Mouse (Mus musculus): ENCODE results near the gene Vps53. TPM values are rescaled to one million over a fixed set of nuclear protein-coding genes. Genes with fewer than 3 reads are reported as not detected.
"Not testable (repeated sequence)": the region's sequence is repeated elsewhere in the genome, so short reads cannot be mapped to it uniquely, and the experiment has no call there.

Gene Vps53
- polyA plus RNA-seq, 1 experiment from 2014 or later = 30.8 TPM

DNA sequence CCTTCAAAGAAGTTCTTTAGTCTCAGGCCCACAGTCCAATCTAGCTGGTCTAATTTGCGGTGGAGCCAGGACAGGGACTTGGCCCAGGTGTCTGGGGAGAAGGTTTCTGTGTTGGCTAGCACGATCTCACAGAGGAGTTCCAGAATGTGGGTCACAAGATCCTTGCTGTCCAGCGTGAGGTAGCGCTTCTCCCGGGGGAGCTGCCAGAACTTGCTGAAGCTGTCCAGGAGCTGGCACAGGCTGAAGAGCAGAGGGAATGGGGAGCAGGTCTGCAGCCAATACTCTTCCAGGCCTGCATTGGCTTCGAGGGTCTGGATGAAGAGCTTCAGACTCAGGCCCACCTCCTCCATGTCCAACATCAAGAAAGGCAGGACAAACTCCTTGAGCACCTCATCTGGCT, 32.1 kb upstream of the Vps53 start:
- H3K4me2 ChIP-seq; H3K4me3 ChIP-seq (ENCODE audit: low read depth, low read length); H3K27me3 ChIP-seq (replicated peaks; ENCODE audit: control insufficient read depth, insufficient read depth, low read length); H3K9ac ChIP-seq (ENCODE audit: low read depth, low read length); H3K27ac ChIP-seq (ENCODE audit: low read depth, low read length); ATAC-seq (replicated peaks; ENCODE audit: low FRiP score); DNase-seq (ENCODE audit: low spot score); H3K4me1 ChIP-seq (replicated peaks; ENCODE audit: control insufficient read depth, insufficient read depth, low read length); H3K9me3 ChIP-seq (ENCODE audit: control insufficient read depth, low read length): not testable (repeated sequence)
- peaks cover 22% of the 10 kb centered on the region; the same call in 1 of the 2 replicates for H3K36me3 ChIP-seq (ENCODE audit: control insufficient read depth, insufficient read depth, low read length)
- WGBS = 93% methylated on average over 3 of the region's 6 CpGs

DNA sequence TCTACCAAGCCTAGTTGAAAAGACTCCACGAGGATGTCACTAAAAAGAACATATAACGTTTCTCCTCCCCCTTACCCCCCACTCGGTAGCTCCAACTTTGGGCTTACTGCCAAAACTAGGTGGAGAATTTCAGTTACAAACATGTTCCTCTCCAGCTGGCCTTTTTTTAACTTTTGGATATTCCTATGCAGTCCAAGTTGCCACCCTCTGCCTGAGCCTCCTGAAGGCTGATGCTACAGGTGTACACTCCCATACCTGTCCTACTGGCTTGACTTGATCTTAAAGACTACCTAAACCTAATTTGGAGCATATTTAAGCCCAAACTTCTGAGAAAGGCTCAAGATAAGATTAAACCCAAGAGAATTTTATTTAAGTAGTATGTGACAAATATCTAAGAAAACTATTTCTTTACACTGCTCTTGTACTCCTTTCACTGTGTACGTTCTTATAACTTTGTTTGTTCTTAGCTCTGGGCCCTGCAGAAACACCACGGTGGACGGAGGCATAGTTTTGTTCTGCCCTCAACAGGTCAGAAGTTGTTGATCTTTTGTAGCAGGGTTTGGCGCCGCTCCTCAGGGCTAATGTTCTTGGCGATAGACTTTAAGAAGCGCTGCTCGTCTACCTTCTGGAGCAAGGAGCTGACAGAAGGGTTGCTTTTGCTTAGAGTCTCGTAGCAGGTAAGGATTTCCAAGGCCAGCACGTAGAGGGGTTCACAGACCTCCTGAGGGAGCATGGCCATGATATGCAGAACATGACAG, 31.0 kb upstream of the Vps53 start:
- Histone ChIP-seq H3K4me2 (no peak overlapping the region), H3K36me3 (ENCODE audit: control insufficient read depth, insufficient read depth, low read length) (peaks cover 22% of the 10 kb centered on the region; the same call in 1 of the 2 replicates), H3K9me3 (ENCODE audit: control insufficient read depth, low read length) (no peaks in the 10 kb centered on the region), H3K4me1 (replicated peaks; ENCODE audit: control insufficient read depth, insufficient read depth, low read length) (no peaks in the 10 kb centered on the region; the same call in 1 of the 2 replicates), H3K27me3 (replicated peaks; ENCODE audit: control insufficient read depth, insufficient read depth, low read length) (no peaks in the 10 kb centered on the region), H3K27ac (ENCODE audit: low read depth, low read length) (no peak overlapping the region), H3K4me3 (ENCODE audit: low read depth, low read length) (no peak overlapping the region), H3K9ac (ENCODE audit: low read depth, low read length) (no peak overlapping the region)
- WGBS = 86% methylated on average over 13 of the region's 13 CpGs
- ATAC-seq (replicated peaks; ENCODE audit: low FRiP score) (no peak), DNase-seq (ENCODE audit: low spot score) (no peak)

DNA sequence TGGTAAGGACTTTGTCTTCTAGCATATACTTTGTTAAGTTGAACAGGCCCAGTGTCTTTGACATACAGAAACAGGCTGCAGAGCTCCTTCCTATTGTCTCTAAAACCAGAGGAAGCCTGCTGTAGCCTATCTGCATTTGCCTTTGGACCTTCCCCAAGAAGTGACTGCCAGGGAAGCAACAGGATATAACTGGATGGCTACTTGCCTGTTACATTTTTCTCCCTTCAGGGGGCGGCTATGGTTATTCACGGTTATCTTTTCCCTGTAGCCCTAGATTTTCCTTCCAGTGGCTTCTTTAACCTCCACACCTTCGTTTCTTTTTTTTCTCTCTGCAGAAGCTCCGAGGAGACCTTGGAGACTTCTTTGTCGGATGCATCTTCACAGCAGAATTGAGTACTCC, 27.3 kb upstream of the Vps53 start:
- WGBS = 88% methylated on average over 5 of the region's 5 CpGs
- DNase-seq (ENCODE audit: low spot score) (no peak), ATAC-seq (replicated peaks; ENCODE audit: low FRiP score) (no peak)
- H3K9ac ChIP-seq (ENCODE audit: low read depth, low read length) = no peak overlapping the region
- H3K36me3 ChIP-seq (ENCODE audit: control insufficient read depth, insufficient read depth, low read length) = peaks cover 4% of the 10 kb centered on the region; the same call in 1 of the 2 replicates
- no peaks in the 10 kb centered on the region for H3K9me3 ChIP-seq (ENCODE audit: control insufficient read depth, low read length)
- peaks cover 10% of the 10 kb centered on the region; the same call in 1 of the 2 replicates for H3K27me3 ChIP-seq (replicated peaks; ENCODE audit: control insufficient read depth, insufficient read depth, low read length)
- no peak overlapping the region for H3K4me3 ChIP-seq (ENCODE audit: low read depth, low read length)
- no peak overlapping the region for H3K4me2 ChIP-seq
- H3K4me1 ChIP-seq (replicated peaks; ENCODE audit: control insufficient read depth, insufficient read depth, low read length) = peaks cover 11% of the 10 kb centered on the region
- H3K27ac ChIP-seq (ENCODE audit: low read depth, low read length) = no peak overlapping the region

DNA sequence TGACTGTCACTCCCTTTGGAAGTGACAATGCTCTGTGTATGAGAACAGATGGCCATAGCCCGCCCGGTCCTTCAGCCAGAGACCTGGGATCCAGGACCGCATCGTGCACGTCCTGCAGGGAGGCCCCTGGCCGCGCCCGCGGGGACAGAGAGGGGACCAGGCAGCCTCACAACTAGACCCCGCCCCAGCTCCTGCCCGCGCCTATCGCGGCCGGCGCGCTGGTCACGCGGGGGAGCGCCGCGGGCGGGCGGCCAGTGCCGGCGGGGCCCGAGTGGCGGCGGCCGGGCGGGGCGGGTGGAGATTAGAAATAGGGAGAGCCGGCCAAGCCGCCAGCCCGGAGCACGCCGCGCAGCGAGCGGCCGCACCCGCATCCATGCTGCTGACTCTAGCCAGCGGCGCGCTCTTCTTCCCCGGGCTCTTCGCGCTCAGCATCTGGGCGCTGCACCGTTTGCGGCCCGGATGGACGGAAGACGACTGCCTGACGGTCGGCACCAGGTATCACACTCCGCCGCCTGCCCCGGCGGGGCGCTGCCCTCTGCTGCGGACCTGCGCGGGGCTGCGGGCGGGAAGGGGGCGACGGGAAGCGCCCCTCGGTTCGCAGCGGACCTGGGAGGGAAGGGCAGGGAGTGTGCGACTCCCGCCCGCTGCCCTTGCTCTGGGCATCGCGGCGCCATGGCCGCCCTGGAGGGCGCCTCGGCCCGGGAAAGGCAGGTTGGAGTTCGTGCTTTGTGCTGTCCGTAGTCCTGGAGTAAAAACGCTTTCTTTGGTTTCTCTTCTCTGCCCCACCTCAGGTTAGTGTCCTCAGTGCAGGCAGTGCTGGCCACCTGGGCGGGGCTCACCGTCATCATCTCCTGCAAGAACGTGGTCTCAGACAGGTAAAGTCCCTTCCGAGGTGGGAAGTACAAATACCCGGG, 22.6 kb upstream of the Vps53 start:
- Histone ChIP-seq H3K27me3 (replicated peaks; ENCODE audit: control insufficient read depth, insufficient read depth, low read length) (peaks cover 16% of the 10 kb centered on the region; the same call in 1 of the 2 replicates), H3K36me3 (ENCODE audit: control insufficient read depth, insufficient read depth, low read length) (no peaks in the 10 kb centered on the region), H3K4me3 (ENCODE audit: low read depth, low read length) (peak overlapping the region; percentile 81), H3K4me2 (peak overlapping the region; percentile 100), H3K9me3 (ENCODE audit: control insufficient read depth, low read length) (no peaks in the 10 kb centered on the region), H3K4me1 (replicated peaks; ENCODE audit: control insufficient read depth, insufficient read depth, low read length) (peaks cover 11% of the 10 kb centered on the region), H3K27ac (ENCODE audit: low read depth, low read length) (no peak overlapping the region), H3K9ac (ENCODE audit: low read depth, low read length) (peak overlapping the region; percentile 78)
- WGBS = under 1% methylated on average over 89 of the region's 90 CpGs
- ATAC-seq (replicated peaks; ENCODE audit: low FRiP score) (peak; percentile 94), DNase-seq (ENCODE audit: low spot score) (peak; percentile 81)

DNA sequence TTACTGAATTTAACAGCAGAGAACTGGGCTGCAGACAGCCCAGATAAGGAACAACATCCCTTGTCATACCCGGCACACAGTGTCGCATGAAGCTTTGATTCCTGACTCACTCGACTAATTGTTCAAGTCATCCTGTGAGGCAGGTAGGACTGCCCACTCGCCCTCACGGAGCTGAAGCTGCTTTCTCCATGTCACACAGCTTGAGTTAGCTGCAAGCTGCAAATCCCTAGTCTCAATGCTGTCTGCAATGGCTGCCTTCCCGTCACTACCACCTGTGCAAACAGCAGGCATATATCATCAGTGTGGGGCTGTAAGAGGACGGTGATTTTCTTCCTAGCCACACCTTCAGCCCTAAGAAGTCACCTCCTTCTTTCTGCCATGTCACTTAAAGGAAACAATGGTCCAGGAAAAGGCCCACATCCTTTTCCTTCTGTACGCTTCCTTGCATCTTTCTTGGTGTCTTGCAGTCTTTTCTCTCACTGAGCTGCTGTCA, 17.6 kb upstream of the Vps53 start:
- Histone ChIP-seq H3K4me3 (ENCODE audit: low read depth, low read length) (no peak overlapping the region), H3K27me3 (replicated peaks; ENCODE audit: control insufficient read depth, insufficient read depth, low read length) (peaks cover 7% of the 10 kb centered on the region; the same call in 1 of the 2 replicates), H3K9ac (ENCODE audit: low read depth, low read length) (no peak overlapping the region), H3K4me2 (no peak overlapping the region), H3K9me3 (ENCODE audit: control insufficient read depth, low read length) (no peaks in the 10 kb centered on the region), H3K36me3 (ENCODE audit: control insufficient read depth, insufficient read depth, low read length) (no peaks in the 10 kb centered on the region), H3K27ac (ENCODE audit: low read depth, low read length) (no peak overlapping the region), H3K4me1 (replicated peaks; ENCODE audit: control insufficient read depth, insufficient read depth, low read length) (no peaks in the 10 kb centered on the region)
- DNase-seq (ENCODE audit: low spot score) (no peak), ATAC-seq (replicated peaks; ENCODE audit: low FRiP score) (no peak)
- WGBS = 53% methylated on average over 8 of the region's 8 CpGs

DNA sequence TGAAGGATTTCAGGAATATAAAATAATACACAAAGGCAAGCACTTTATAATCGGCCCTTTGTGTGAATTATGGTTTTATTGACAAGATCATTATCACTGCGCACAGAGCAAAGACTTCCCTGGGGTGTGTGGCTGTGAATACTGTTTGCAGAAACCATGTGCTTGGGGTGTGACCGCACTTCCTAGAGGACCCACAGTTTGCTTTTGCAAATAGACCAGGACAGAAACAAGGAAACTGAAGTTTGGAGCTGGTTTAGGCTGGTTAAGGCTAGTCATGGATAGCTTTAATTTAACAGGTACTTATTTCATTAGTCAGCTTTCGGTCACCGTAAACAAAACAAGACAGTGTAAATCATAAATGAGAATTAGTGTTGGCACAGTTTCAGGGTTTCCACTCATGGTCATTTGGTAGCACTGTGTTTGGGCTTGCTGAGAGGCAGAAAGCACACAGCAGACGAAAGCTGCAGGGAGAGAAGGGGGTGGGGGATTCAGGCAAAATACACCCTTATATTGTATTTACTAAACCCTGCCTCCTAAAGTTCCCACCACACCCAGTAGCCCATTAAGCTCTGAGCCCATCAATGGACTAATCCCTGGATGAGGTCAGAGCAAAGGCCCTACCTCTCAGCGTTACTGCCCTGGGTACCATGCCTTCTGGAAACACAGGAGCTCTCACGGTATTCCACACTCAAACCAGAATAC, 17.0 kb upstream of the Vps53 start:
- Histone ChIP-seq H3K36me3 (ENCODE audit: control insufficient read depth, insufficient read depth, low read length) (no peaks in the 10 kb centered on the region), H3K27me3 (replicated peaks; ENCODE audit: control insufficient read depth, insufficient read depth, low read length) (peaks cover 3% of the 10 kb centered on the region; the same call in 1 of the 2 replicates), H3K4me1 (replicated peaks; ENCODE audit: control insufficient read depth, insufficient read depth, low read length) (no peaks in the 10 kb centered on the region), H3K4me2 (no peak overlapping the region), H3K9me3 (ENCODE audit: control insufficient read depth, low read length) (no peaks in the 10 kb centered on the region), H3K4me3 (ENCODE audit: low read depth, low read length) (no peak overlapping the region), H3K9ac (ENCODE audit: low read depth, low read length) (no peak overlapping the region), H3K27ac (ENCODE audit: low read depth, low read length) (no peak overlapping the region)
- WGBS = 63% methylated on average over 8 of the region's 8 CpGs
- DNase-seq (ENCODE audit: low spot score) = no peak
- no peak for ATAC-seq (replicated peaks; ENCODE audit: low FRiP score)

DNA sequence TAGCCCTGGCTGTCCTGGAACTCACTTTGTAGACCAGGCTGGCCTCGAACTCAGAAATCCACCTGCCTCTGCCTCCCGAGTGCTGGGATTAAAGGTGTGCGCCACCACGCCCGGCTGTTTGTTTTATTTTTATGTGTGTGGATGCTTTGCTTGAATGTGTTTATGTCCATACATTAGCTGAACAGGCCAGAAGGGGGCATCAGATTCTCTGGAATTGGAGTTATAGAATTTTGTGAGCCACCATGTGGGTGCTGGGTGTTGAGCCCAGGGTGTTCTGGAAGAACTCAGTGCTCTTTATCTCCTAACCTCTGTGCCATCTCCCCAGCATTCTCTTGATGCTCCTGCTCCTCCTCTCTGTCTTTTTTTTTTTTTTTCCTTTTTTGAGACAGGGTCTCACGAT, 7.5 kb upstream of the Vps53 start:
- no peak overlapping the region for H3K4me2 ChIP-seq
- no peaks in the 10 kb centered on the region for H3K36me3 ChIP-seq (ENCODE audit: control insufficient read depth, insufficient read depth, low read length)
- no peak overlapping the region for H3K9ac ChIP-seq (ENCODE audit: low read depth, low read length)
- no peak overlapping the region for H3K27ac ChIP-seq (ENCODE audit: low read depth, low read length)
- ATAC-seq (replicated peaks; ENCODE audit: low FRiP score) (no peak), DNase-seq (ENCODE audit: low spot score) (no peak)
- H3K4me3 ChIP-seq (ENCODE audit: low read depth, low read length) = no peak overlapping the region
- H3K4me1 ChIP-seq (replicated peaks; ENCODE audit: control insufficient read depth, insufficient read depth, low read length) = no peaks in the 10 kb centered on the region
- no peaks in the 10 kb centered on the region for H3K27me3 ChIP-seq (replicated peaks; ENCODE audit: control insufficient read depth, insufficient read depth, low read length)
- H3K9me3 ChIP-seq (ENCODE audit: control insufficient read depth, low read length) = no peaks in the 10 kb centered on the region
- WGBS = 81% methylated on average over 6 of the region's 6 CpGs

DNA sequence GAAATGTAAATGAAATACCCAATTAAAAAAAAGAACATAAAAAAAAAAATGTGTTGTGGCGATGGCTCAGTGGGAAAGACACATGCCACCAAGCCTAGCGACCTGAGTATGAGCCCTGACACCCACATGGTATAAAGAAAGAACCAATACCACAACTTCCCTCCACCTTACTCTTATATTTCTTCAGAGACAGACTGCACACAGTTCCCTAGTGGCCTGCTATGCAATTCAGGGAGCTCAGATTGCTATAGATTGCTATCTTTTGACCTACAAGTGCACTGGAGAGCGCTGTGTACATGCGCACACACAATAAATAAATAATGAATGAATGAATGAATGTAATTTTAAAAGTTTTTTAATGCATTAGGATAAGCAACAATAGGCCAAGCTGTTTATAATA, 4.3 kb upstream of the Vps53 start:
- Histone ChIP-seq H3K27ac (ENCODE audit: low read depth, low read length) (no peak overlapping the region), H3K4me2 (no peak overlapping the region), H3K9me3 (ENCODE audit: control insufficient read depth, low read length) (no peaks in the 10 kb centered on the region), H3K4me3 (ENCODE audit: low read depth, low read length) (no peak overlapping the region), H3K27me3 (replicated peaks; ENCODE audit: control insufficient read depth, insufficient read depth, low read length) (no peaks in the 10 kb centered on the region), H3K36me3 (ENCODE audit: control insufficient read depth, insufficient read depth, low read length) (no peaks in the 10 kb centered on the region), H3K9ac (ENCODE audit: low read depth, low read length) (no peak overlapping the region), H3K4me1 (replicated peaks; ENCODE audit: control insufficient read depth, insufficient read depth, low read length) (no peaks in the 10 kb centered on the region; the same call in 1 of the 2 replicates)
- WGBS = 85% methylated on average over 4 of the region's 4 CpGs
- DNase-seq (ENCODE audit: low spot score) (no peak), ATAC-seq (replicated peaks; ENCODE audit: low FRiP score) (no peak)

Measured in liver, embryonic 11.5 days (tissue).